Mouse (Mus musculus) heart, embryonic 14.5 days (tissue): ENCODE results near the gene Aldob. TPM values are rescaled to one million over a fixed set of nuclear protein-coding genes. Genes with fewer than 3 reads are reported as not detected.
"Not testable (repeated sequence)": the region's sequence is repeated elsewhere in the genome, so short reads cannot be mapped to it uniquely, and the experiment has no call there.

Source experiments
- ATAC-seq: fragments of 200-750 bp; cut with Nextera tagmentation; 2 replicates; pipeline ENCODE4 v1.8.0; 2017; ENCODE audit warnings: low read depth, moderate TSS enrichment; ENCODE audit not compliant: insufficient number of reproducible peaks, insufficient read depth, low FRiP score
- H3K27ac ChIP-seq, 2 experiments: fragments of 200-500 bp in 1 of 2; fragments of 300-500 bp in 1 of 2; sonication (generic) in 1 of 2; replicated peaks in 1 of 2; 2 replicates each; pipeline ENCODE4 v1.5.1; 2012 to 2014; ENCODE audit warnings: low read depth in 2 of 2, low read length in 2 of 2, control low read depth in 1 of 2, mild to moderate bottlenecking in 1 of 2, mixed read lengths in 1 of 2; ENCODE audit not compliant: control insufficient read depth in 1 of 2, insufficient read depth in 1 of 2
- H3K27me3 ChIP-seq: fragments of 300-500 bp; sonication (generic); 2 replicates; pipeline ENCODE4 v1.6.1; 2014; ENCODE audit warnings: mild to moderate bottlenecking, low read length, control low read depth; ENCODE audit not compliant: control insufficient read depth, insufficient read depth
- H3K36me3 ChIP-seq: fragments of 300-500 bp; sonication (generic); 2 replicates; pipeline ENCODE4 v1.6.1; 2014; ENCODE audit warnings: mild to moderate bottlenecking, control low read depth, low read length, mixed read lengths; ENCODE audit not compliant: control insufficient read depth, insufficient read depth
- H3K4me1 ChIP-seq, 2 experiments: fragments of 200-500 bp in 1 of 2; fragments of 300-500 bp in 1 of 2; sonication (generic) in 1 of 2; 2 replicates each; pipeline ENCODE4 v1.6.1; 2012 to 2014; ENCODE audit warnings: low read length in 2 of 2, control low read depth in 1 of 2, mixed read lengths in 1 of 2; ENCODE audit not compliant: control insufficient read depth in 2 of 2, insufficient read depth in 2 of 2
- H3K4me2 ChIP-seq: fragments of 300-500 bp; sonication (generic); 2 replicates; pipeline ENCODE4 v1.6.1; 2014; ENCODE audit warnings: mild to moderate bottlenecking, low read length
- H3K4me3 ChIP-seq, 2 experiments: fragments of 200-500 bp in 1 of 2; fragments of 300-500 bp in 1 of 2; sonication (generic) in 1 of 2; 2 replicates each; pipeline ENCODE4 v1.5.1; 2012 to 2014; ENCODE audit warnings: low read length in 2 of 2, mild to moderate bottlenecking in 2 of 2, control low read depth in 1 of 2, low read depth in 1 of 2, moderate library complexity in 1 of 2; ENCODE audit not compliant: control insufficient read depth in 1 of 2, insufficient read depth in 1 of 2
- H3K9ac ChIP-seq: fragments of 300-500 bp; sonication (generic); 2 replicates; pipeline ENCODE4 v1.6.1; 2014; ENCODE audit warnings: mild to moderate bottlenecking, low read length
- H3K9me3 ChIP-seq: fragments of 300-500 bp; sonication (generic); 2 replicates; pipeline ENCODE4 v1.6.1; 2016; ENCODE audit warnings: low read length, control low read depth; ENCODE audit not compliant: control insufficient read depth
- WGBS: fragments of 180-500 bp; shearing (Covaris S2); extraction: QIAGEN DNeasy Blood & Tissue Kit; methylation state at CpG from one replicate; pipeline ENCODE4 v1.1.7; 2014; 5-methylcytosine and 5-hydroxymethylcytosine counted together
- polyA plus RNA-seq: library from polyadenylated mRNA; unstranded; fragments of >200 nt; fragmentation: Nextera tagmentation; extraction: Ambion mirVana; gene quantifications from 2 replicates; pipeline ENCODE4 v1.2.1, GENCODE M21; 2014

Aldob gene
- polyA plus RNA-seq, 1 experiment from 2014 or later = 0.19 TPM

GRCm38 (mm10) chr4:49510236-49510835 is 39.0 kb downstream of the Aldob start:
- H3K27ac ChIP-seq, H3K27me3 ChIP-seq, ATAC-seq, H3K9me3 ChIP-seq, H3K4me2 ChIP-seq, H3K4me3 ChIP-seq, H3K9ac ChIP-seq, H3K4me1 ChIP-seq: not testable (repeated sequence)
- 95% methylated on average over 1 of the region's 1 CpGs for WGBS
- H3K36me3 ChIP-seq = peaks cover 32% of the 10 kb centered on the region

- ATAC-seq = no peak
- Histone ChIP-seq H3K9me3 (no peaks in the 10 kb centered on the region), H3K4me2 (no peak overlapping the region), H3K4me1 (no peaks in the 10 kb centered on the region), H3K27ac (no peak overlapping the region), H3K27me3 (no peaks in the 10 kb centered on the region), H3K4me3 (no peak overlapping the region), H3K9ac (no peak overlapping the region), H3K36me3 (peaks cover 29% of the 10 kb centered on the region)
- 92% methylated on average over 2 of the region's 2 CpGs for WGBS
Measured at GRCm38 (mm10) chr4:49509183-49509582, 40.2 kb downstream of the Aldob start.

- peaks cover 4% of the 10 kb centered on the region; the same call in 1 of the 2 replicates for H3K36me3 ChIP-seq
- no peaks in the 10 kb centered on the region for H3K4me1 ChIP-seq
- no peak within 1 kb of the TSS for H3K9ac ChIP-seq
- H3K4me2 ChIP-seq = no peak within 1 kb of the TSS
- ATAC-seq = no peak
- H3K9me3 ChIP-seq = no peaks in the 10 kb centered on the region
- WGBS = 36% methylated on average over 3 of the region's 3 CpGs
- H3K27me3 ChIP-seq = no peaks in the 10 kb centered on the region
- H3K4me3 ChIP-seq = no peak within 1 kb of the TSS
- H3K27ac ChIP-seq = no peak within 1 kb of the TSS
Measured at GRCm38 (mm10) chr4:49506386-49506785, 43.0 kb downstream of the Aldob start, which contains the start of gene Baat. TSS of gene Baat (minus strand) at chr4:49506557.

GRCm38 (mm10) chr4:49503563-49503962 is 45.8 kb downstream of the Aldob start:
- Histone ChIP-seq H3K36me3 (no peaks in the 10 kb centered on the region), H3K27me3 (no peaks in the 10 kb centered on the region), H3K4me1 (no peaks in the 10 kb centered on the region), H3K9ac (no peak overlapping the region), H3K4me3 (no peak overlapping the region), H3K4me2 (no peak overlapping the region), H3K9me3 (no peaks in the 10 kb centered on the region), H3K27ac (no peak overlapping the region)
- 78% methylated on average over 1 of the region's 1 CpGs for WGBS
- ATAC-seq = no peak

Other genes with a start within 250 kb of the Aldob start
- not detected in 2 replicates for gene Acnat2, start 141.4 kb downstream of the Aldob start, polyA plus RNA-seq
- not detected in 2 replicates for gene Acnat1, start 75.6 kb downstream of the Aldob start, polyA plus RNA-seq
- gene Baat, start 43.0 kb downstream of the Aldob start, polyA plus RNA-seq = 0.16 TPM in 1 of 2 replicates, not detected in the other
- gene Mrpl50, start 28.5 kb downstream of the Aldob start, polyA plus RNA-seq = 63.6 and 63.7 TPM in 2 replicates
- gene Zfp189, start 28.4 kb downstream of the Aldob start, polyA plus RNA-seq = 7.2 and 8.3 TPM in 2 replicates
- gene Tmem246, start 48.3 kb upstream of the Aldob start, polyA plus RNA-seq = 55.4 and 59.1 TPM in 2 replicates
- 30.9 and 33.3 TPM in 2 replicates for gene Rnf20, start 82.5 kb upstream of the Aldob start, polyA plus RNA-seq
- gene Ppp3r2, start 132.5 kb upstream of the Aldob start, polyA plus RNA-seq = 0.07 TPM in 1 of 2 replicates, not detected in the other